13 mouse cellular contexts compared by ENCODE assay signal in genomic region chr8:117373001-117373428, GRCm38 (mm10).
DNase-seq lines count a peak whose midpoint lies in the region; ATAC-seq lines count a peak whose summit lies in the region.
"Had no signal": no experiment of that assay in that cellular context is flagged by ENCODE, and none has a peak within 500 bp of the region (broad histone marks: within the 10 kb centered on the region; RNA-seq: fewer than 3 reads in every experiment).

No protein-coding gene starts in this region.

- H3K9ac ChIP-seq in heart, embryonic 13.5 days: no peak overlapping the region
- H3K9ac ChIP-seq in lung, embryonic 15.5 days: no peak overlapping the region
- H3K9ac ChIP-seq: liver, embryonic 15.5 days had no signal

- H3K4me3 ChIP-seq in heart, embryonic 13.5 days: no peak overlapping the region
- no peak overlapping the region for H3K4me3 ChIP-seq in lung, embryonic 15.5 days
- H3K4me3 ChIP-seq: liver, embryonic 15.5 days had no signal

- peaks cover 60% of the 10 kb centered on the region for H3K4me1 ChIP-seq in heart, embryonic 13.5 days
- peaks cover 46% of the 10 kb centered on the region for H3K4me1 ChIP-seq in lung, embryonic 15.5 days

- ATAC-seq in heart, embryonic 13.5 days (ENCODE audit: extremely low read depth, insufficient number of reproducible peaks, low FRiP score, low TSS enrichment): no peak
- no peak for ATAC-seq in lung, embryonic 15.5 days (ENCODE audit: borderline replicate concordance, extremely low read depth, low FRiP score, low TSS enrichment)

- WGBS in heart, embryonic 13.5 days: 49% methylated on average over 11 of the region's 11 CpGs
- 52% methylated on average over 11 of the region's 11 CpGs for WGBS in lung, embryonic 15.5 days

- H3K27me3 ChIP-seq in heart, embryonic 13.5 days (replicated peaks): no peaks in the 10 kb centered on the region
- H3K27me3 ChIP-seq in lung, embryonic 15.5 days: no peaks in the 10 kb centered on the region
- H3K27me3 ChIP-seq: CH12.LX; liver, embryonic 15.5 days had no signal

- H3K4me2 ChIP-seq in heart, embryonic 13.5 days: no peak overlapping the region
- H3K4me2 ChIP-seq in lung, embryonic 15.5 days: no peak overlapping the region
- H3K4me2 ChIP-seq: liver, embryonic 15.5 days had no signal

- DNase-seq in heart, postnatal 4 days: no peak
- no peak for DNase-seq in lung, postnatal 4 days
- peak; percentile 90 for DNase-seq in NIH3T3 (ENCODE audit: low read depth)
- peak; percentile 48 for DNase-seq in kidney, postnatal 14 days
- DNase-seq in cerebellum, adult 11-12 months: no peak
- no peak for DNase-seq in cerebellum, postnatal 10 days
- DNase-seq: cerebellum, adult 2 months; layer of hippocampus, adult 9-11 months; thymus, adult 2 months had no signal

- H3K36me3 ChIP-seq in heart, embryonic 13.5 days: peaks cover 9% of the 10 kb centered on the region
- H3K36me3 ChIP-seq in lung, embryonic 15.5 days: no peaks in the 10 kb centered on the region

- no peaks in the 10 kb centered on the region for H3K9me3 ChIP-seq in heart, embryonic 13.5 days
- no peaks in the 10 kb centered on the region for H3K9me3 ChIP-seq in lung, embryonic 15.5 days
- H3K9me3 ChIP-seq: liver, embryonic 15.5 days had no signal

- peak overlapping the region; percentile 58 for H3K27ac ChIP-seq in heart, embryonic 13.5 days (replicated peaks)
- H3K27ac ChIP-seq in lung, embryonic 15.5 days: peak overlapping the region; percentile 30; the same call in 1 of the 2 replicates
- H3K27ac ChIP-seq: liver, embryonic 15.5 days had no signal

Comparison
In these comparisons a context has a peak if more than half of its experiments do, and no peak if none do; other contexts are left out.
1. DNase-seq: peak in NIH3T3 (single experiment) and kidney, postnatal 14 days (single experiment); none in heart, postnatal 4 days (single experiment), lung, postnatal 4 days (0 of 2), cerebellum, adult 11-12 months (single experiment) and cerebellum, postnatal 10 days (0 of 2).